Mouse (Mus musculus): ENCODE data around the gene Akr1d1. TPM values are rescaled to one million over a fixed set of nuclear protein-coding genes. Genes with fewer than 3 reads are reported as not detected.

Akr1d1 gene
- total RNA-seq, 2 experiments from 2014 or later: not detected

DNA sequence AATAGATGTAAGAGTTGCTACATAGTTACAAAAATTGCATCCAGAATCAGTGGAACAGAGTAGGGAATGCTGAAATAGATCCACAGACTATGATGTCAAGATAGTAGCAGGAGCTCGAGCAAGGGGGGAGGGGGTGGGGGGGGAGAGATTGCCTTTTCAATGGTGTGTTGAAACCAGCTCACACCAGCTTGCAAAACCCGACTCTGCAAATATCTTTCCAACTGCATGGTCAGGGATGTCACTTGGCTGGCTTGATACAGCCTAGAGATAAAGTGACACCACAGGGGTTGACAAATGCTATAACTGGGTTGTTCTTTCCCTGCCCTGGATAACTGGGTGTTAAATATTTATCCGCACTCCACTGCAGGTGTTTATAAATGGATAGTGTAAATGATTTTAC lies 24.0 kb downstream of the Akr1d1 start:
- DNase-seq (ENCODE audit: extremely low spot score in 1 of 2, low spot score in 2 of 2): no peak
- intact Hi-C loops (cut with DNase I): no loop called here

GRCm38 (mm10) chr6:37554327-37554726 lies 24.4 kb downstream of the Akr1d1 start:
- DNase-seq (ENCODE audit: extremely low spot score in 1 of 2, low spot score in 2 of 2): no peak
- intact Hi-C loops (cut with DNase I): no loop called here

GRCm38 (mm10) chr6:37563861-37564260 lies 33.9 kb downstream of the Akr1d1 start:
- DNase-seq (ENCODE audit: extremely low spot score in 1 of 2, low spot score in 2 of 2): no peak
- intact Hi-C loops (cut with DNase I): no loop called here

DNA sequence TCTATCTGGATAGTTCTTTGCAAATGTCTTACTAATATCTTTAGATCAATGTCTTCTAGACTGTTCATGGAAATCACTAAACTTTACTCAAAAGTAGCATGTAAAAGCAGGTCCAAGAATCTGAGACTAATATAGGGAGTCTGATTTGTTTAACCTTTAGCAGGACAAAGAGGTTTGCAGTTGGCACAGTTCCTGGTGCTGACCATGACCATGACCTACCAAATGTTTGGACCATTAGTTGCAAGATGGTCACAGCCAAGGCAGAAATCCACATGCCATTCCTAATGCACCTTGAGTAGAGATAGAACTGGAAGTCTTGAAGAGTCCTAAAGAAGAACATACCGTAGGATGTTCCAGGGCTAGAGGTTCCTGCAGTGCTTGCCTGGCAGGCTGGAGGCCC lies 37.4 kb downstream of the Akr1d1 start:
- no peak for DNase-seq (ENCODE audit: extremely low spot score in 1 of 2, low spot score in 2 of 2)
- intact Hi-C loops (cut with DNase I): no loop called here

DNA sequence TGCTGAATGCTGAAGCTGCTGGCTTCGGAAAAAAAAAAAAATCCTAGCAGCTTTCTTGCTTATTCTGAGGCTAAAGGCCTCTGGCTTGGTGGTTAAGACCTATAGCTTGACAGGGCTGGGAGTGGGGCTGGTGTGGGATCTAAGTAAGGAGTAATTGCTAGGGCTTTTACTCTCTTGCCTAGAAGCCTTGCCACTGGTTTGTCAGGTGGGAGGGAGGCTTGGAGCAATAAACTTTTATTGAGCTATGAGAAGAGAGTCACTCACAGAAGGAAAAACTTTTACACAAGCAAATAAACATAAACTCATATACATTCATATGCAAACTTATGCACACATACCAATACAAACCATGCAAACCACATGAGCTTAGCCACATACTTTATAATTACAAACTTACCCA lies 42.0 kb downstream of the Akr1d1 start:
- no peak for DNase-seq (ENCODE audit: extremely low spot score in 1 of 2, low spot score in 2 of 2)

GRCm38 (mm10) chr6:37572935-37573334 lies 43.0 kb downstream of the Akr1d1 start:
- DNase-seq (ENCODE audit: extremely low spot score in 1 of 2, low spot score in 2 of 2): no peak
- intact Hi-C loops (cut with DNase I): no loop called here

More for the DNA sequence above, 42.0 kb downstream of the Akr1d1 start:
- intact Hi-C loops (cut with DNase I): no loop called here

- no peak for DNase-seq (ENCODE audit: extremely low spot score in 1 of 2, low spot score in 2 of 2)
- intact Hi-C loops (cut with DNase I): no loop called here
Measured at GRCm38 (mm10) chr6:37580476-37580875, 50.5 kb downstream of the Akr1d1 start.

DNA sequence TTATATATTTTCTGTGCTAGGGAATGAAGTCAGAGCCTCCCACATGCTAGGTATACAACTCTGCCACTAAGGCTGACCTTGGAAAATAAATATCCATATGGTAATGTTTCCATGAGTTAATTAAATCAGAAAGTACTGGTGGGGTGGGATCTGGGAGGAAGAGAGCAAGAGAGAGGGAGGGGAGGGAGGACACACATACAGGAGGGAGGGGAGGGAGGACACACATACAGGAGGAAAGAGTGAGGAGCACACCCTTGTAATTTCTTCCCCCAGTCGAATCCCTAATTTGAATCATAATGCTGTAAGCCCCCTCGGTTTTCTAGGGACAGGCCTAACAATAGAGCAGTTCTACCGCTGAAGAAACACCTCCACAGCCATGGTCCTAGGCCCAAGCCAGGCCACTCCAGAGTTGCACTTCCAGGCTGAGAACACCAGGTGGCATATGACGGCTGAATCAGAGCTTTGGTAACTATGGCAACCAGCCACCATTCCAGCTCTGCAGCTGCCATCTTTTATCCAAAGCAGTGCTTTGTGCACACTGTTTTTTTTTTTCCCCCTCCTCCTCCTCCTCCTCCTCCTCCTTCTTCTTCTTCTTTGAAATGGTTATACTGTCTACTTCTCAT lies 59.5 kb downstream of the Akr1d1 start:
- DNase-seq (ENCODE audit: extremely low spot score in 1 of 2, low spot score in 2 of 2): peak; percentile 78 to 86
- intact Hi-C loops (cut with DNase I): no loop called here

DNA sequence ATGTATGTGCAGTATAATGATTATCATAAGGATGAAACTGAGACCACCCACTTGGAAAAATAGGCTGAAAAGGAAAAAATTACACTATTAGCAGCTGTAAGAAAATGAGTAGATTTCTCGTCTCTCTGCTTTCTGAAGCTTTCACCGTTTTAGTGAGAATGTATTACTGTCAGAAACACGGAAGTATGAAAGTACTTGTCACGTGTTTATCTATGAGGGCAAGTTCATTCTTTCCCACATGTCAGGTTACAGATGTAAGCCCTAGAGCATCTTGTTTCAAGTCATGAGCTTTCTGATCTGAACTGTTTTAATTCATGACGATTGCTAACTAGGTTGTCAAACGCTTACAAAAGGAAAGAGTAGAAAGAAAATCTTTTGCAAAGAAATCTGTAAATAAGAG lies 60.8 kb downstream of the Akr1d1 start:
- intact Hi-C loops (cut with DNase I): loop anchor here (10.0 kb wide), 1 partner anchor 474 kb away; no protein-coding TSS in a partner anchor
- no peak for DNase-seq (ENCODE audit: extremely low spot score in 1 of 2, low spot score in 2 of 2)

DNA sequence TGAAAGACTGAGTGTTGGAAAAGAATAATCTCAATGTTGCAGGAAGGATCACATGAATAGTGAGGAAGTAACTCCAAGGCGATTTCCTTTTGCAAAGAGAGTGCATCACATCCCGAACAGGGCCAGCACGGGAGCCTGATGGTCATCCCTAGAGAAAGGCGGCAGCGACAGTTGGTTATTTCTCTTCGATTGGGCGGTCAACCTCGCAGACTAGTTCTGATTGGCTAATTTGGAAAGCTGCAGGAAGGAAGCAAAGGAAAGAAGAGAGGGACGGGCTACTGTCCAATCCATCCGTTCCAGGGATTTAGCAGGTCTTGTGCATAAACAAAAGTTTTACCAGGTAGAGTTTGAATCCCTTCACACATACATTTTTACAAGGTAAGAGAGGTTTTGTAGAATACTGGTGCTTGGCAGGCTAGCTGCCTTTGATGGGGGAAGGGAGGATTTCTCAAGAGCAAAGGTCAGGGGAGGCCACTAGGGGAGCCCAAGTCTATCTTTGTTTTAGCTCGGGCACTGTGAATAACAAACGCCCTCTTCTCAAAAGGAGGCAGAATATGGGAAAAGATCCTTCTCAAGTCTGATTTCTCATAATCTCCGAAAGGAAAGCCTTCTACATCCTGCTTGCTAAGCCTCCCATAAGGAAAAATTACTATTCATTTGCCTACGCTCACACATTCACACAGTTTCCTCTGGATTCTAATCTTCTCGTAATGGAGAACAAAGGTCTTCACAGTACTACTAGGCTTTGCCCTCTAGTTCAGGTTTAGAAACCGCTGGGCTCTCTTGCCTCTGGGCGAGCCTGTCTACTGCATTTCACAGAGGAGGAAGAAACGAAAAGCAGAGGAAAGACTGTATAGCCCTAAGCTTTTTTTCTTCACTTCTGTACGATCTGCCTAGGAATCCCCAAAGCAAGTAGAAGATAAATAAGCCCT lies 62.4 kb downstream of the Akr1d1 start:
- peak; percentile 31 to 66 for DNase-seq (ENCODE audit: extremely low spot score in 1 of 2, low spot score in 2 of 2)
- intact Hi-C loops (cut with DNase I): loop anchor here (2.0 to 10.0 kb wide), 2 partner anchors 278 to 472 kb away; partner anchors contain the start of gene Trim24

DNA sequence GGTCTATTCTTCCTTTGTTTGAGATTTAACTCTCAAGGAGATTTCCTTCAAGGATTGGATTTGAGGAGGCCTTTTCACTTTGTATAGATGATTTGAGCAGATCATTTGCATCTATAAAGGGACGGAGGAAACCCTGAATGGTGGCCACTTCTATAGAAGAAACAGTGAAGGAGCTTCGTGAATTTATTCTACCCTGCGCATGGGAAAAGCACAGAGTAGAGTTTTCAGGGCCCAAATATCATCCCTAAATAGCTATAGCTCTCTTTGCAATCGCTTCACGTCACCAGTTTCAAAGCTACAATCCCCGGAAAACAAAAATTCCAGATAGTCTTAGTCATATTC lies 63.0 kb downstream of the Akr1d1 start:
- intact Hi-C loops (cut with DNase I): loop anchor here (2.0 to 10.0 kb wide), 2 partner anchors 278 to 472 kb away; partner anchors contain the start of gene Trim24

DNA sequence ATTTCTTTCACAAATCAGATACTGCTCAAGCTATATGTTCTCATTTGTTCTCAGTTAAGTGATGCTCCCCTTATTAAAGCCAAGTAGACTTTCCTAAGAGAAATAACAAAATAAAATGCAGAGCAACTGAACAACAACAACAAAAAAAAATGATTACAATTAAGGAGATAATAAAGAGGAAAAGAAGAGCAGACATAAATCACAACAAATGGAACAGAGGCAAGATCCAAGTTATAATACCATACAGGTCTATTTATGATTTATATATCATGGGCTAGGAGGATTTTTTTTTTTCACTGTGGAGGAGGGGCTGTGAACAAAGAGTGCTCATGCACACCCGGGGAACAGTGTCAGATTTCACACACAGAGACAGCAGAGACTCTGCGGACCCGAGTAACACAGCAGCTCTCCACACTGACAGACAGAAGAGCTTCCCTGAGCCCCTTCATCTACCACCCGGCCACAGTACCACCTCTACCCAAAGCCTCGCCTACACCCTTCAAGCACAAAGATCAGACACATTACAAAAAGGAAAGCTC lies 63.6 kb downstream of the Akr1d1 start:
- intact Hi-C loops (cut with DNase I): loop anchor here (2.0 to 10.0 kb wide), 2 partner anchors 277 to 471 kb away; partner anchors contain the start of gene Trim24
- no peak for DNase-seq (ENCODE audit: extremely low spot score in 1 of 2, low spot score in 2 of 2)

More for the DNA sequence above, 63.0 kb downstream of the Akr1d1 start:
- no peak for DNase-seq (ENCODE audit: extremely low spot score in 1 of 2, low spot score in 2 of 2)

DNA sequence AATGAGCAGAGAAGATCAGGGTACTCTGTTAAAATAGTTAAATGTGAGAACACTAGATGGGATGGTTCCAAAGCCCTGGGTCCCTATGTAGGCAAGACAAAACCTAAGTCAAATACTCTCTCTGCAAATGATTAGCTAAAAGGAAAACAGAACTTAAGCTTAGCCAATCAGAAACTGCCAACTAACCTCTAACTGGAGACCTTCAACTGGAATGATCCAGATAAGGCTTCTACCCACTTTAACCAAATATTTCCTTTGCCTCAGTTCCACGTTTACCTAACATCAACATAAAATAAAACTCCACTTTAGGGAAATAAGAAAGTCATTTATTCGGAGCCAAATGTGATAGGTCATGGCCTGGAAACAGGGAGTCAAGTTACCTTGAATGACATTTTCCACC lies 67.1 kb downstream of the Akr1d1 start:
- no peak for DNase-seq (ENCODE audit: extremely low spot score in 1 of 2, low spot score in 2 of 2)
- intact Hi-C loops (cut with DNase I): loop anchor here (10.0 kb wide), 1 partner anchor 468 kb away; no protein-coding TSS in a partner anchor

GRCm38 (mm10) chr6:37598033-37598432 lies 68.1 kb downstream of the Akr1d1 start:
- intact Hi-C loops (cut with DNase I): loop anchor here (10.0 kb wide), 1 partner anchor 467 kb away; no protein-coding TSS in a partner anchor
- DNase-seq (ENCODE audit: extremely low spot score in 1 of 2, low spot score in 2 of 2): no peak

- DNase-seq (ENCODE audit: extremely low spot score in 1 of 2, low spot score in 2 of 2): no peak
- intact Hi-C loops (cut with DNase I): no loop called here
Measured at GRCm38 (mm10) chr6:37600976-37601498, 71.1 kb downstream of the Akr1d1 start.

DNA sequence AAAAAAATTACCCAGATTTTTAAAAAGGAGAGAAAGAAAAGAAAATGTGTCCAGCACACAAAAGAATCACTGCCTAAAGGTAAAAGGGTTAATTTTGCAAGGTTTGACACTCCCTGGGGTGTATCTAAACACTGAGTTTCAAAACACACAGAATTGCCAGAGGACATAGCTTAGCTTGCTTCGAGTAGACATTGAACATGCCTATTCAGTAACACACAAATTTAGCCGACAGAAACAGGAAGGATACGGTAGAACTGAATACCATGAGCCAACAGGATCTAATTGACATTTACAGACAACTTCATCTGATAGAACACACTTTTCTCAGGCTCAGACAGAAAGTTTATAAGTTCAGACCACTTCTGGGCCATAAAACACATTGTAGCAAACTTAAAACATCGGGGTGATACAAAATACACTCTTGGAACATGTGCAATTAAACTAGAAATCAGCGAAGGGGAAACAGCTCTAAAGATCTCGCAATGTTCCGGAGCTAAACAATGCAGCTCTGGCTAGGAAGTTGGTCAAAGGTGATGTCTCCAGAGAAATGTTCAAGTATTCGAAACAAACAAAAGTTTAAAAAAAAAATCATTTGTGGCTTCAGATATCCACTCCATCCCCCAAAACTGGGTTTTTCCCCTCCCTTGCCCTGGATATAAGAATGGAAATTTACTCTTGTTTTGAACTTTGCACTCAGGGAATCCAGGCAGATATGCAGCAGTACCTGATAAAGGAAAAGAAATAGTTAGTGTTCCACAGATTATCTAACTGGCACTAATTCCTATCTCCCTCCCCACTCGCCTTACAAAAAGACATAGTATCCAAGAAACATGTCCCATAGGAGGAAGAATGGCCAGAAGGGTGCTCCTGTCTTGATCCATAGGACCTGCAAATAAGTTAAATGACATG lies 73.1 kb downstream of the Akr1d1 start:
- DNase-seq (ENCODE audit: extremely low spot score in 1 of 2, low spot score in 2 of 2): no peak
- intact Hi-C loops (cut with DNase I): no loop called here

GRCm38 (mm10) chr6:37604178-37604883 lies 74.4 kb downstream of the Akr1d1 start:
- DNase-seq (ENCODE audit: extremely low spot score in 1 of 2, low spot score in 2 of 2): no peak
- intact Hi-C loops (cut with DNase I): no loop called here

DNA sequence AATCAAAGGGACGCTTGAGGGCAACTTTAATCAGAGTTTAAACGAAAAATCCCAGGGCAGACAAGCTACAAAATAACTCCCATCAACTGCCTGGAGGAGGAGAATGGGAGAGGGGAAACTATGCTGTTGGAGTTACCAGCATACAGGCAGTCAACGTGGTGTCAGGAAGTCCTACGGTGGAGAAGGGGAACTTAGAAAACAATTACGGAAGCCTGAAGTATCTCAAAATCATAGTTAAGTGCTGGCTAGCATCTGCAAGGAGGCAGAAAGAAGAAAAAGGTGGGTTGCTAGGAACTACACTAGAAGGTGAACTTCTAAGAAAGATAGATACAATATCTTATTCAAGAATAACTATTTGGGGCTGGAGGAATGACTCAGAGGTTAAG lies 74.9 kb downstream of the Akr1d1 start:
- DNase-seq (ENCODE audit: extremely low spot score in 1 of 2, low spot score in 2 of 2): no peak
- intact Hi-C loops (cut with DNase I): no loop called here

Data from left cerebral cortex, postnatal 10 days (tissue).